Comparison of ENCODE assay signal across 21 mouse cellular contexts in genomic region chr7:98736780-98737550, GRCm38 (mm10). TPM values are rescaled to one million over a fixed set of nuclear protein-coding genes. Genes with fewer than 3 reads are reported as not detected.
DNase-seq lines count a peak whose midpoint lies in the region; ATAC-seq lines count a peak whose summit lies in the region.
"Had no signal": no experiment of that assay in that cellular context is flagged by ENCODE, and none has a peak within 500 bp of the region (broad histone marks: within the 10 kb centered on the region; RNA-seq: fewer than 3 reads in every experiment).

No protein-coding gene starts in this region.

- no peak overlapping the region for H3K4me2 ChIP-seq in hindbrain, embryonic 13.5 days
- H3K4me2 ChIP-seq: embryonic facial prominence, embryonic 12.5 days; forebrain, embryonic 12.5 days; heart, embryonic 15.5 days had no signal

- H3K9me3 ChIP-seq in hindbrain, embryonic 13.5 days: no peaks in the 10 kb centered on the region
- H3K9me3 ChIP-seq: embryonic facial prominence, embryonic 12.5 days; forebrain, embryonic 12.5 days; heart, embryonic 10.5 days; heart, embryonic 15.5 days had no signal

- no peaks in the 10 kb centered on the region for H3K36me3 ChIP-seq in hindbrain, embryonic 13.5 days
- H3K36me3 ChIP-seq: embryonic facial prominence, embryonic 12.5 days; forebrain, embryonic 12.5 days; heart, embryonic 10.5 days; heart, embryonic 15.5 days had no signal

- no peak for ATAC-seq in hindbrain, embryonic 13.5 days (ENCODE audit: low FRiP score)
- ATAC-seq: activated CD4-positive, CD25-positive, alpha-beta regulatory T cell, adult 4 months; forebrain, embryonic 16.5 days; hindbrain, embryonic 16.5 days; inflammation-experienced regulatory T-cells, adult 6 months; intestine, postnatal 0 days; Patski had no signal

- intact Hi-C loops in heart, postnatal 36 days (cut with DNase I): no loop called here

- no peak overlapping the region for H3K27ac ChIP-seq in hindbrain, embryonic 13.5 days
- H3K27ac ChIP-seq: embryonic facial prominence, embryonic 12.5 days; forebrain, embryonic 12.5 days; heart, embryonic 10.5 days; heart, embryonic 15.5 days had no signal

- no peak overlapping the region for H3K4me3 ChIP-seq in hindbrain, embryonic 13.5 days
- H3K4me3 ChIP-seq: embryonic facial prominence, embryonic 12.5 days; forebrain, embryonic 12.5 days; heart, embryonic 10.5 days; heart, embryonic 15.5 days had no signal

- WGBS in hindbrain, embryonic 13.5 days: 87% methylated on average over 7 of the region's 7 CpGs

- DNase-seq in heart, adult 9 months (ENCODE audit: low spot score in 2 of 2): peak; percentile 19 to 22
- DNase-seq in heart, postnatal 36 days: no peak
- DNase-seq in NIH3T3 (ENCODE audit: low read depth): peak; percentile 67
- peak; percentile 8 to 36 for DNase-seq in gastrocnemius, adult 8-10 months (ENCODE audit: low spot score in 2 of 2)
- DNase-seq in skeletal muscle tissue, adult 2 months (ENCODE audit: low read depth, low spot score): peak; percentile 61
- DNase-seq in B cell, adult 2 months: no peak
- DNase-seq: adrenal gland, postnatal 25 days; cerebellum, adult 2 months; cerebellum, postnatal 10 days; kidney, adult 8-10 months had no signal

- H3K27me3 ChIP-seq in hindbrain, embryonic 13.5 days: no peaks in the 10 kb centered on the region
- H3K27me3 ChIP-seq: embryonic facial prominence, embryonic 12.5 days; forebrain, embryonic 12.5 days had no signal

- peaks cover 15% of the 10 kb centered on the region for H3K4me1 ChIP-seq in hindbrain, embryonic 13.5 days (replicated peaks)

- no peak overlapping the region for H3K9ac ChIP-seq in hindbrain, embryonic 13.5 days
- H3K9ac ChIP-seq: embryonic facial prominence, embryonic 12.5 days; forebrain, embryonic 12.5 days; heart, embryonic 15.5 days had no signal

RNA-seq across cellular contexts. Expression of gene Thap12, which starts 34.1 kb away (rescaled TPM):
- 10 to 100 TPM; 71.1 to 72.8 TPM for total RNA-seq in heart, postnatal 36 days (2021)
- 100 to 1,000 TPM; 125 to 158 (median 133) TPM for total RNA-seq in gastrocnemius, adult 8-10 months (2022)
- polyA plus RNA-seq in hindbrain, embryonic 13.5 days (2015; fragmentation: Nextera tagmentation; extraction: Ambion mirVana): 45.9 and 49.4 TPM in 2 replicates

Comparison
In these comparisons a context has a peak if more than half of its experiments do, and no peak if none do; other contexts are left out.
1. DNase-seq: peak in heart, adult 9 months (2 of 2), NIH3T3 (single experiment), gastrocnemius, adult 8-10 months (2 of 2) and skeletal muscle tissue, adult 2 months (single experiment); none in heart, postnatal 36 days (0 of 2) and B cell, adult 2 months (0 of 2).